Mouse (Mus musculus) right cerebral cortex, postnatal 10 days (tissue): ENCODE measurements around the gene Tac4.

Experiments
- DNase-seq, 2 experiments: peaks; one replicate each; pipeline ENCODE4 v3.0.0; 2021; ENCODE audit warnings: low spot score in 2 of 2

Gene Tac4

GRCm38 (mm10) chr11:95259088-95259849, 2.1 kb upstream of the Tac4 start:
- DNase-seq: peak; percentile 83 to 86

DNA sequence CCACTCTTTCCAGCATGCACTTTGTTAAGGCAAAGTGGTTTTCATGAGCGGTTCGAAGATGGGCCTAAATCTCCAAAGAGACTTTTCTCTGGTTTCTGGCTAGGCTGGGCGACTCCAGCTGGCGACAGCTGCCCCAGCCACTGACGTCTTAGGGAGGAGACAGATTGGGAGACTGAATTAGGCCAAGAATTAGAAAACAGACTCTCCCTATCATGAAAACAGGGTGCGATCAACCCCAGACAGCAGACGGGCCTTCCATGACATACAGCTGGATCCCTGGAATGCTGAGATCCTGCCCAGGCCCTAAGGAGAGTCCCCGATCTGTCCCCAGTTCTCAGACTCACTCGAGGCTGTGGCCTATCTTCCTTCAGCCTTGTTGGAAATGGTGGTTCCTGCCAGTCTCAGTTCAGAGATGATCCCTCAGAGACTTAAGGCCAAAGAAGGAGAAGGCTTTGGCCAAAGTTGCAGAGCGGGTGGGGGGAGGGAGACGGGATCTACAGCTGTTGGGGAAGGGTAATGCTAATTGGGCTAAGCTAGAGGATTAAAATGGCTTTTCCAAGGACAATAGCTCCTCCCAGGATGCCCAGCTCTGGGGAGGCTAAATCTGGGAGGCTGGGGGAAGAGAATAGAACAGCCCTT, 2.6 kb downstream of the Tac4 start:
- DNase-seq: no peak

GRCm38 (mm10) chr11:95264455-95265013, 3.2 kb downstream of the Tac4 start:
- DNase-seq: no peak

- no peak for DNase-seq
These were observed 5.4 kb downstream of the Tac4 start for GRCm38 (mm10) chr11:95266540-95267245.

GRCm38 (mm10) chr11:95273661-95274060, 12.3 kb downstream of the Tac4 start:
- DNase-seq: no peak

DNA sequence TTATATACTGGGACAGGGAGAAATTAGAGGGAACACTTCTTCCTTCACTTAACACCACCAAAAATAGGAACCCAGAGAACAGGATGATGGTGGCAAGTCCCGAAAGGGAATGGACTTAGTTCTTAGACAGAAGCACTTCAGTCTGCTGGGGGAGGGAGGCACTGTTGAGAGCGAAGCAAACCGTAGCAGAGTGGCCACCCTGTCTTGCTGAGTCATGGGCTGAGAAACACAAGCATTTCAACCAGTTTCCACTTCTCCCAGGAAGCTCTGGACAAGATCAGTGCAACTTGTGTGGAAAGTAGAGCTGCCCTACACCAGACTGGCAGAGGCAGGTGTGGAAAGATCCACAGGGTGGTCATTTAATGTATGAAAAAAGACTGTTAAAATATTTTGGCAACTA, 13.3 kb downstream of the Tac4 start:
- DNase-seq: no peak

DNA sequence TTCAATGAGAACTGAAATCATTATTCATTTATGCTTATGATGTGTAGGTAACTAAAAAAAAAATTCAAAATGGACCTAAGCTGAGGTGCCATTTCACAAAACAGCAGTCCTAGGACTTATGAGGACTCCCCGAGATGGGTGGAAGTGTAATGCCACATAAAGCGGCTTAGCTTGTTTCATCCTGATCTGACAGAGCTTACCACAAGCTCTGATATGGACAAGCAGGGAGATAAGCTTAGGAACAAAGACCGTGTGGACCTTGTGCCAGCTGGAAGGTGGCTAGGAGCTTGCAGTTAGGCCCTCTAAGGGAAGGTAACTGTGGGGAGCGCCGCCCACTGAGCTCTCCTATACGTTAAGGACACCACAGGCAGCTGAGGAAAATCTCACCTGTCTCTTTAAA, 14.7 kb downstream of the Tac4 start:
- no peak for DNase-seq

DNA sequence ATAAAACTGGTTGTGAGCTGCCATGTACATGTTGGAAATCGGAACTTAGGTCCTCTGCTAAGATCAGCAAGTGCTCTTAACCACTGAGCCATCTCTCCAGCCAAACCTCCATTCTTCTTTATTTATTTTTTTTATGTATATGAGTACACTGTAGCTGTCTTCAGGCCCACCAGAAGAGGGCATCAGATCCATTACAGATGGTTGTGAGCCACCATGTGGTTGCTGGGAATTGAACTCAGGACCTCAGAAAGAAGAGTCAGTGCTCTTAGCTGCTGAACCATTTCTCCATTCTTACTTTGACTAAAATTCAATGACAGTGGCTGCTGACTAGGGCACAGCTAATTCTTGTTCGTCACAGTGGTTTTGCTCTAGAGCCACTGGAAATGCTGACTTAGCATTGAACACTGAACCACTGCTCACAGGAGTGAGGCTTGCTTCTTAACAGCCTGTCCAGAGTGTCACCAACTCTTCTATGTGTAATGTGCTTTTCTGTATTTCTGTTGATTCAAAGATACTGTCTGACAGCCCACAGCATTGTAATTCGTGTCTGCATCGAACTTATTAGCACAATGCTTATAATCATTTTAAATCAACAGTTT, 17.8 kb downstream of the Tac4 start:
- DNase-seq: no peak

- DNase-seq: no peak
These were observed 21.0 kb downstream of the Tac4 start for GRCm38 (mm10) chr11:95282331-95282730.

- no peak for DNase-seq
These were observed 30.7 kb downstream of the Tac4 start for GRCm38 (mm10) chr11:95291998-95292397.

- DNase-seq: no peak
These were observed 31.8 kb downstream of the Tac4 start for GRCm38 (mm10) chr11:95293017-95293624.

GRCm38 (mm10) chr11:95295736-95296135, 34.4 kb downstream of the Tac4 start:
- DNase-seq: no peak

DNA sequence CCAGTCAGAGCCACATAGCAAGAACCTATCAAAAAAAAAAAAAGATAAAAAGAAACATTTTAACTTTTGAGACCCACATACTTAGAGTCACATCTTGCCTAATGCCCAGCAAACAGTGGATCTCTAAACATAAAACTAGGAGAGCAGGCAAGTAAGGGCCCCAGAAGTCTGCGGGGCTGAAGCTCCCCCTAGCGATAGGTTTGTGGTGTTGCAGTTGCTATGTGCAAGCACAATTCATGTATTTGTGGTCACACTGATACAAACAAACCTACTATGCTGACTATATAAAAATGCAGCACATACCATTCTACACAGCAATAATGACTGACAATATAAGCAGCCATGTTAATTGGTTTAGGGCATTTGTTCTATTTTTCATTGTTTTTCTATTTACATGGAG, 36.8 kb downstream of the Tac4 start:
- no peak for DNase-seq

GRCm38 (mm10) chr11:95299886-95300285, 38.6 kb downstream of the Tac4 start:
- no peak for DNase-seq

DNA sequence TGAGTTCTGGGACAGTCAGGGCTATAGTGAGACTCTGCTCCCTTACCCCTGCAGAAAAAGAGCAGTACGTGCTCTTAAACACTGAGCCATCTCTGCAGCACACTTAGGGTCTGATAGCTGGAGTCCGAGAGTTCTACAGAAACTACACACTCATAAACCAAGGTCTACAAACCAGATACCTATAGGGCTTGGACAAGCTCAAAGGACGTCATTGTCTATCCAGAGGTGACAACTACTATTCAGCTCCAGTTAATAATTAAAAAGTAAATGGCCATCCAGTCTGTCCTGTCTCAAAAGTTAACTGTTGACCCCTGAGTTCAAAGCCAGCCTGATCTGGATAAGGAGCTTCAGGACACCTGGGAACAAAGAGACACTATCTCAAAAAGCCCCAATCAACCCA, 40.4 kb downstream of the Tac4 start:
- DNase-seq: no peak

GRCm38 (mm10) chr11:95305600-95305999, 44.3 kb downstream of the Tac4 start:
- no peak for DNase-seq

DNA sequence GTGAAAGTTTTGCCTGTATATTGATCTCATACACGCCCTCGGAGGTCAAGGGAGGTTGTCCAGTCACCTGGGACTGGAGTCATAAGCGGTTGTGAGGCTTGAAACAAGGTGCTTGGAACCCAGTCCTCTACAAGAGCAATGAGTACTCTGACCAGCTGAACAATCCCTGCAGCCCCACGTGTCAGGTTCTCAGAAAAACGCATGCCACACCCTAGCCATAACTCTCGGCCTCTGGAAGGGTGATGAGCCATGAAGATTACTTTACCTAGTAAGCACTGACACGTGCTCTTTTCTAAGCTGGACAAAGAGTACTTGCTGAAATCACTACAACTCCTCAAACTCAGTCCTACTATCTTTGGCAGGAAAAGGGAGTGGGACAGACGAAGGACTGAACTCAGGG, 46.2 kb downstream of the Tac4 start:
- DNase-seq: no peak

GRCm38 (mm10) chr11:95309510-95310006, 48.2 kb downstream of the Tac4 start:
- DNase-seq: peak; percentile 99 to 100

DNA sequence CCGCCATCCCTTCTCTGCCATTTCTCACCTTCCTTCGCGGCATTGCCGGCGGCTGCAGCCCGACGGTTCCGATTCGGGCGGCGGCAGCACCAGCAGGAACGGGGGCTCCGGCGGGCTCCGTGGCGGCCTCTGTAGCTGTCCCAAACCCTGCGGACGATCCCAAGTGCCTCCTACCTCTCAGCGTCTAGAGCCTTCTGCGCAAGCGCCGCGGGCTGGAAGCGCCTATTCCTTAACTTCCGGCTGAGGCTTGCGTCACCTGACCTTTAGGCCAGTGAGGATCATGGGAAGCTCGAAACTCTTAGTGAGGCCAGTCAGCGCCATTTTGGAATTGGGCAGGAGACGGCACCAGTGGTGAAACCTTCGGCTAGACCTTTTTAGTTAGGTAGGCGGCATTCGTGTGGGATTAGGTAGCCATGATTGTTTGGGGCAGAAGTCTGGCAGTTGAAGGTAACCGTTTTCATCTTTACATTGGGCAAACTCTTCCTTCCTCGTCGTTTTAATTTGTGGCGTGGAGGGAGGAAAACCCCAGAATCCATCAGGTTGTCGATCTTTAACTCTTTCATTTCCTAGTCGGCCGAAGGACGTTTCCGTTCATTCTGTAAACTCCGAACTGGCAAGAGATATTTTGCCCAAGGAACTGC, 48.8 kb downstream of the Tac4 start, which contains the start of gene Kat7:
Gene Kat7 (minus strand): TSS at position 240 of the 641 bp plus-strand sequence.
- peak; percentile 99 to 100 for DNase-seq

DNA sequence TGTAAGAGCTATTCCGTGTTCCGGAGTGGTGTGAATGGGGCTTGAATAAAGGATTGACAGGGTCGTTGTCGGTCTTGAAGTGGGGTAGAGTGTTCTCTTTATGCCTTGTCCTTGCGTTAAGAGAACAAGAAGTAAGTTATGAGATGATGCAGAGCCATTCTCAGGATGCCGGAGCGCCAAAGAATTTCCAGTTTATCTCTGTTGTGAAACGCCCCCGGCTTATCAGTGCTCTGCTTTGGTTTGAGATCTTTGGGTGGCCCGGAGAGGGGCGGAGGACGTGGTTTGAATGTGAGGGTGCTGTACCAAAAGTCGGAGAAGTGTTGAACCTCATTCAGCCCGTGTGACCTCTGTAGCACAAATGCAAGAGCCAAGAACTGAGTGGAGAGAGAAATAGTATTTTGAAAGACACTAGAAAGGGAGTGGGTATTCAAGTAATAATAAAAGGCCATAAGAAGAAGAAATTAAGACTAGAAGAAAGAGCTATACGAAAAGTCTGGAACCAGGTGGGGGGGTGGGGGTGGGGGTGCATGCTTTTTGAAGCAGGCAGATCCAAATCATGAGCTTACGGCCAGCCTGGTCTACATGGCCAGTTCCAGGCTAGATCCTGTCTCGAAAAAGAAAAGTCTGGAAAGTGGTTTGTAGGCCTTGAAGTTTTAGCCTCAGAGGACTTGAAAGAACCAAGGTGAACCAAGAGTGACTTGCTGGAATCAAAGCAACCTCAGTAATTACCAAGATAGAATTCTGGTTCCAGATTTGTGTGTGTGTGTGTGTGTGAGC, 49.5 kb downstream of the Tac4 start:
- peak in 1 of 2 experiments; percentile 44 for DNase-seq
